Mouse (Mus musculus) ES-Bruce4 (cell line): ENCODE results near the gene Camta2. TPM values are rescaled to one million over a fixed set of nuclear protein-coding genes. Genes with fewer than 3 reads are reported as not detected.
A peak's percentile ranks its signal among the peaks of the same experiment; 100 is the strongest.

Experiments used
- H3K27ac ChIP-seq: 2 replicates; pipeline ENCODE4 v1.5.1; 2012; ENCODE audit warnings: low read length, inconsistent platforms; ENCODE audit not compliant: insufficient read depth
- H3K27me3 ChIP-seq: 2 replicates; pipeline ENCODE4 v1.6.1; 2012; ENCODE audit warnings: mild to moderate bottlenecking, low read length, inconsistent platforms; ENCODE audit not compliant: control insufficient read depth, poor library complexity, insufficient read depth, severe bottlenecking
- H3K36me3 ChIP-seq: 2 replicates; pipeline ENCODE4 v1.6.1; 2012; ENCODE audit warnings: inconsistent platforms, mild to moderate bottlenecking, low read length, moderate library complexity; ENCODE audit not compliant: control insufficient read depth, poor library complexity, insufficient read depth, severe bottlenecking
- H3K4me1 ChIP-seq: one replicate; pipeline ENCODE4 v1.8.1; 2011; ENCODE audit warnings: low read length; ENCODE audit not compliant: control insufficient read depth, insufficient read depth
- H3K4me3 ChIP-seq: 2 replicates; pipeline ENCODE4 v1.5.1; 2011; ENCODE audit warnings: low read depth, mild to moderate bottlenecking, low read length
- H3K9ac ChIP-seq: 2 replicates; pipeline ENCODE4 v1.6.1; 2012; ENCODE audit warnings: low read depth, mild to moderate bottlenecking, inconsistent platforms; ENCODE audit not compliant: poor library complexity, severe bottlenecking
- H3K9me3 ChIP-seq: replicated peaks from 2 replicates; pipeline ENCODE4 v1.6.1; 2012; ENCODE audit warnings: mild to moderate bottlenecking, low read length, inconsistent platforms; ENCODE audit not compliant: control insufficient read depth, poor library complexity, insufficient read depth, severe bottlenecking
- CTCF ChIP-seq: IDR thresholded peaks from one replicate; pipeline ENCODE4 v1.8.1; 2011; ENCODE audit warnings: low read depth, low read length
- EP300 ChIP-seq: IDR thresholded peaks from 2 replicates; pipeline ENCODE4 v1.6.1; 2011; ENCODE audit warnings: low read depth, low read length; ENCODE audit not compliant: insufficient read depth
- POLR2A ChIP-seq: IDR thresholded peaks from one replicate; pipeline ENCODE4 v1.8.1; 2011; ENCODE audit warnings: low read length; ENCODE audit not compliant: insufficient read depth
- polyA plus RNA-seq: library from polyadenylated mRNA; stranded (reverse); fragments of >200 nt; gene quantifications from 2 replicates; pipeline ENCODE4 v1.2.4, GENCODE M21; 2011; ENCODE audit warnings: low read depth; ENCODE audit not compliant: missing spikeins, insufficient read depth, insufficient read length

The Camta2 gene
- polyA plus RNA-seq, 1 experiment, result 12.8 TPM

GRCm38 (mm10) chr11:70646259-70646555, 41.7 kb downstream of the Camta2 start:
- Histone ChIP-seq H3K9me3 (no peaks in the 10 kb centered on the region), H3K4me3 (peak overlapping the region; percentile 85), H3K27me3 (no peaks in the 10 kb centered on the region), H3K27ac (peak overlapping the region; percentile 36), H3K4me1 (peaks cover 2% of the 10 kb centered on the region), H3K9ac (peak overlapping the region; percentile 84), H3K36me3 (peaks cover 36% of the 10 kb centered on the region)
- TF ChIP-seq CTCF, result no peak
- TF ChIP-seq EP300, result no peak
- TF ChIP-seq POLR2A, result no peak

DNA sequence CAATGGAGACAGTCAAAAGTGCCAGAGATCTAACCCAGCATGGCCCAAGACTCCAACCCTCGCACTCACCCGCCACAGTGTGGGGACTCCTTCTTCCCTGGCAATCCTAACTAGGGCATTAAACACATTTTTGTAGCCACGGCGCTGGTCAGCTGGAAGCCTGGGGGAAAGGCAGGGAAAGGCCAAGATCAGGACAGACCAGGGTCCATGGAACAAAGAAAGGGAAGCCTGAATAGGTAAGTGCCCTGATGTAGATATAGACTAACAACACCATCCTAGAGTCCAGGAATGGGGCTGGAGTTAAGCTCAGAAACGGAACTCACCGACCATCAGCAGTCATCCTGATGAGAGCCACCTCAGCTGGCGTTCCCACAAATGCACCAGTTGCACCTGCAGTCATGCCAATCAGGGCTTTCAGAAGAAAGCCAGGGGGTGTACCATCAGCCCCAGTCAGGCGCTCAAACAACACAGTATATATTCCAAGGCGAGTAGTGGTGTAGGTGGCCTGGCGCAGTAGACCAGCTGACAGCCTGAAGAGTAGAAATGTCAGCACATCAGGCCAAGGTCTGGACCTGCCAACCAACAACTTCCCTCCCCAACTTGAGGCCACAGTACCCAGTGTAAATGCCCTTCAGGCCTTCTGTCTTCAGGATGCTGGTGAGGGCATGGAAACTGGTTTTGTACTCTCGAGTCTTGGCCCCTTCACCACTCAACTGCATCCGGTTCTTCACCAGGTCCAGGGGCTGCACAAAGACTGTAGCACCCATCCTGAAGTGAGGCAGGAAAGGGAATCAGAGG, 42.2 kb downstream of the Camta2 start:
- Histone ChIP-seq H3K4me1 (peaks cover 2% of the 10 kb centered on the region), H3K27ac (no peak overlapping the region), H3K4me3 (peak overlapping the region; percentile 85), H3K36me3 (peaks cover 30% of the 10 kb centered on the region), H3K27me3 (no peaks in the 10 kb centered on the region), H3K9ac (peak overlapping the region; percentile 84), H3K9me3 (no peaks in the 10 kb centered on the region)
- no peak for TF ChIP-seq POLR2A
- TF ChIP-seq EP300, result no peak
- TF ChIP-seq CTCF, result no peak

GRCm38 (mm10) chr11:70644564-70645103, 43.3 kb downstream of the Camta2 start:
- no peaks in the 10 kb centered on the region for H3K9me3 ChIP-seq
- peaks cover 20% of the 10 kb centered on the region for H3K36me3 ChIP-seq
- H3K27me3 ChIP-seq, result no peaks in the 10 kb centered on the region
- TF ChIP-seq EP300 (no peak), CTCF (no peak), POLR2A (no peak)
- H3K4me1 ChIP-seq, result peaks cover 2% of the 10 kb centered on the region
- H3K4me3 ChIP-seq, result no peak overlapping the region
- no peak overlapping the region for H3K27ac ChIP-seq
- no peak overlapping the region for H3K9ac ChIP-seq

DNA sequence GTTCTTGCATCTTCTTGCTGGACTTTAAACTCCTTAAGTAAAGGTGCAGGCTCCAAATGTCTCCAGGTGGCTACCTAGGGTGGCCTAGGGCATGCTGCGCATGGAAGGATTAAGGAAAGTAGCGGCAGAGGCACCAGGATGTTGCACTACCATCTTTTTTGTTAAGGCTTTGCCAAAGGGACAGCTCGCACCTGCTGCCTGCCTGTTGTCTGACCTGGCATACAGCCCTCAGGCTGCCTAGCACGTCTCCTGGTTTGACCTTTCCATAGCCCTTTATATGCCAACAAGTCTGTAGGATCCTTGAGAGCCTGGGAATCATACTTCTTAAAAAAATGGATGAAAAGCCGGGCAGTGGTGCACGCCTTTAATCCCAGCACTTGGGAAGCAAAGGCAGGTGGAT, 44.9 kb downstream of the Camta2 start:
- H3K4me1 ChIP-seq, result peaks cover 2% of the 10 kb centered on the region
- no peak overlapping the region for H3K27ac ChIP-seq
- H3K27me3 ChIP-seq, result no peaks in the 10 kb centered on the region
- H3K4me3 ChIP-seq, result no peak overlapping the region
- H3K9ac ChIP-seq, result no peak overlapping the region
- H3K36me3 ChIP-seq, result peaks cover 9% of the 10 kb centered on the region
- no peak for TF ChIP-seq EP300
- TF ChIP-seq POLR2A, result no peak
- no peak for TF ChIP-seq CTCF
- H3K9me3 ChIP-seq, result no peaks in the 10 kb centered on the region

DNA sequence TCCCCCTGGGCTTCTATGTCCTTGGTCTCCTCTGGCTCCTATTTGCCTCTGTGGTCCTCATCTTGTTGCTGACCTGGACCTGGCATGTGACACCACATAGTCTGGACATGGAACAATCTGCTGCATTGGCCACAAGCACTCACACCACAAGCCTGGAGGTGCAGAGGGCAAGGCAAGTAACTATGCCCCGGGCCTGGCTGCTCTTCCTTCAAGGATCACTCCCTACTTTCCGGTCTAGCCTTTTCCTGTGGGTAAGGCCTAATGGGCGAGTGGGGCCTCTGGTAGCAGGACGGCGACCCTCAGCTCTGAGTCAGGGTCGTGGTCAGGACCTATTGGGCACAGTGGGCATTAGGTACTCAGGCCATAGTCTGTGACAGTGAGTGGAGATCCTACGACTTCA, 46.7 kb downstream of the Camta2 start:
- Histone ChIP-seq H3K36me3 (peaks cover 9% of the 10 kb centered on the region), H3K4me3 (no peak overlapping the region), H3K9ac (no peak overlapping the region), H3K9me3 (no peaks in the 10 kb centered on the region), H3K4me1 (peaks cover 2% of the 10 kb centered on the region), H3K27ac (no peak overlapping the region), H3K27me3 (no peaks in the 10 kb centered on the region)
- TF ChIP-seq EP300 (no peak), CTCF (no peak), POLR2A (no peak)

DNA sequence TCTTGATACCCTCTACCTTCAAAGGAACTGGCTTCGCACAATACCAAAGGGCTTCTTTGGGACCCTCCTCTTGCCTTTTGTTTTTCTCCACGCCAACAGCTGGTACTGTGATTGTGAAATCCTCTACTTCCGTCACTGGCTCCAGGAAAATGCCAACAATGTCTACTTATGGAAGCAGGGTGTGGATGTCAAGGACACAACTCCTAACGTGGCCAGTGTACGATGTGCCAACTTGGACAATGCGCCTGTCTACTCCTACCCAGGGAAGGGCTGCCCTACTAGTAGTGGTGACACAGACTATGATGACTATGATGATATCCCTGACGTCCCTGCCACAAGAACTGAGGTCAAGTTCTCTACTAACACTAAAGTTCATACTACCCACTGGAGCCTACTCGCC, 47.9 kb downstream of the Camta2 start:
- TF ChIP-seq POLR2A (no peak), CTCF (no peak), EP300 (no peak)

More for the DNA sequence above, 47.9 kb downstream of the Camta2 start:
- no peak overlapping the region for H3K27ac ChIP-seq
- no peak overlapping the region for H3K9ac ChIP-seq
- no peaks in the 10 kb centered on the region for H3K9me3 ChIP-seq
- H3K36me3 ChIP-seq, result peaks cover 6% of the 10 kb centered on the region
- H3K27me3 ChIP-seq, result no peaks in the 10 kb centered on the region
- no peak overlapping the region for H3K4me3 ChIP-seq
- no peaks in the 10 kb centered on the region for H3K4me1 ChIP-seq
